Mouse (Mus musculus) thymus, adult 2 months (tissue): Measurements from ENCODE around the gene Cited2.

Experiments
- CTCF ChIP-seq: fragments of 200-500 bp; IDR thresholded peaks from 2 replicates; pipeline ENCODE4 v1.5.1; 2012; ENCODE audit warnings: mild to moderate bottlenecking, control low read depth, low read length, moderate library complexity, borderline replicate concordance; ENCODE audit not compliant: control insufficient read depth, poor library complexity, insufficient read depth; ENCODE audit errors: extremely low read depth
- POLR2A ChIP-seq: fragments of 200-500 bp; IDR thresholded peaks from 2 replicates; pipeline ENCODE4 v1.6.1; 2012; ENCODE audit warnings: mild to moderate bottlenecking, low read length, control low read depth, moderate library complexity; ENCODE audit not compliant: control insufficient read depth, poor library complexity, insufficient read depth; ENCODE audit errors: extremely low read depth

DNA sequence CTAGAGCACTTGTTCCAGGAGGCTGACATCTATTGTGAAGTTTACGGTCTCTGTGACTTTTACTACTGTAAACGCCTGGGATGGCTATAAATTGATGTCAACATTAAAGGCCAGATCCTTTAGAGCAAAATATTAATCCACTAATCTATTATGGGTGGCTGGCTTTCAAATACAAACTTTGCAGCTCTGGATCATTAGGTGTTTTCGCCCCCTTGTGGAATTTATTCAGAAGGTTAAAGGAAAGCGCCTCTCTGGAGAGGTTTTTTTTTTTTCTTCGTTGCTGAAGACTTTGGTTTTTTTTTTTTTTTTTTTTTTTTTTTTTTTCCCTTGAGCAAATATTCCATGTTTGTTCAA, 4.9 kb downstream of the Cited2 start:
- no peak for TF ChIP-seq CTCF
- no peak for TF ChIP-seq POLR2A
